Mouse (Mus musculus) B cell, adult 2 months (primary cell): ENCODE measurements around the gene Krtap4-1.
"Not testable (repeated sequence)": the region's sequence is repeated elsewhere in the genome, so short reads cannot be mapped to it uniquely, and the experiment has no call there.

ENCODE experiments used
- DNase-seq, 2 experiments: peaks; one replicate each; pipeline ENCODE4 v3.0.0; 2022

Gene Krtap4-1

GRCm38 (mm10) chr11:99628138-99628537, at the start of gene Krtap4-1:
Gene Krtap4-1 (minus strand): TSS chr11:99628238.
- no peak for DNase-seq

GRCm38 (mm10) chr11:99665860-99666259, 37.8 kb upstream of the Krtap4-1 start, which contains the start of gene Krtap4-6:
Gene Krtap4-6 (minus strand): TSS chr11:99665960.
- no peak for DNase-seq

- DNase-seq, result no peak
Observed at GRCm38 (mm10) chr11:99662802-99663201, 34.8 kb upstream of the Krtap4-1 start.

GRCm38 (mm10) chr11:99659256-99659655, 31.2 kb upstream of the Krtap4-1 start:
- DNase-seq, result no peak

GRCm38 (mm10) chr11:99658467-99659010, 30.5 kb upstream of the Krtap4-1 start, which contains the start of gene Gm11563:
Gene Gm11563 (minus strand): TSS chr11:99658960.
- not testable (repeated sequence) for DNase-seq

GRCm38 (mm10) chr11:99657051-99657450, 29.0 kb upstream of the Krtap4-1 start:
- no peak for DNase-seq

GRCm38 (mm10) chr11:99650136-99650535, 22.1 kb upstream of the Krtap4-1 start, which contains the start of gene Gm11555:
Gene Gm11555 (minus strand): TSS chr11:99650236.
- no peak for DNase-seq

GRCm38 (mm10) chr11:99646444-99646843, 18.4 kb upstream of the Krtap4-1 start:
- no peak for DNase-seq

GRCm38 (mm10) chr11:99644351-99644750, 16.3 kb upstream of the Krtap4-1 start:
- DNase-seq, result no peak

- DNase-seq, result not testable (repeated sequence)
Observed at GRCm38 (mm10) chr11:99643635-99644139, 15.6 kb upstream of the Krtap4-1 start, which contains the start of gene Krtap4-7. Gene Krtap4-7 (minus strand): TSS chr11:99644089.

GRCm38 (mm10) chr11:99640926-99641325, 12.9 kb upstream of the Krtap4-1 start:
- no peak for DNase-seq

GRCm38 (mm10) chr11:99637086-99637485, 9.0 kb upstream of the Krtap4-1 start:
- no peak for DNase-seq

GRCm38 (mm10) chr11:99634653-99635134, 6.7 kb upstream of the Krtap4-1 start, which contains the start of gene Krtap4-2:
Gene Krtap4-2 (minus strand): TSS chr11:99635084.
- DNase-seq, result no peak

- no peak for DNase-seq
Observed at GRCm38 (mm10) chr11:99633293-99633692, 5.3 kb upstream of the Krtap4-1 start.

- no peak for DNase-seq
Observed at GRCm38 (mm10) chr11:99630890-99631289, 2.9 kb upstream of the Krtap4-1 start.

GRCm38 (mm10) chr11:99620335-99620734, 7.7 kb downstream of the Krtap4-1 start, which contains the start of gene Gm11562:
Gene Gm11562 (minus strand): TSS chr11:99620435.
- no peak for DNase-seq

- DNase-seq, result no peak
Observed at GRCm38 (mm10) chr11:99614796-99615363, 13.2 kb downstream of the Krtap4-1 start, which contains the start of gene Krtap2-4. Gene Krtap2-4 (minus strand): TSS chr11:99614846.

- DNase-seq, result not testable (repeated sequence)
Observed at GRCm38 (mm10) chr11:99610089-99610488, 17.9 kb downstream of the Krtap4-1 start, which contains the start of gene Gm11937. Gene Gm11937 (minus strand): TSS chr11:99610189.

- no peak for DNase-seq
Observed at GRCm38 (mm10) chr11:99609126-99609525, 18.9 kb downstream of the Krtap4-1 start.

GRCm38 (mm10) chr11:99603208-99603607, 24.8 kb downstream of the Krtap4-1 start, which contains the start of gene Gm11938:
Gene Gm11938 (minus strand): TSS chr11:99603308.
- not testable (repeated sequence) for DNase-seq

GRCm38 (mm10) chr11:99597742-99598141, 30.3 kb downstream of the Krtap4-1 start, which contains the start of gene Krtap9-3:
Gene Krtap9-3 (minus strand): TSS chr11:99598105.
- DNase-seq, result not testable (repeated sequence)

- DNase-seq, result no peak
Observed at GRCm38 (mm10) chr11:99590981-99591380, 37.1 kb downstream of the Krtap4-1 start, which contains the start of gene Krtap1-3. Gene Krtap1-3 (minus strand): TSS chr11:99591339.

- DNase-seq, result no peak
Observed at GRCm38 (mm10) chr11:99585096-99585495, 42.9 kb downstream of the Krtap4-1 start.
